Mouse (Mus musculus): ENCODE results near the gene Plppr5. TPM values are rescaled to one million over a fixed set of nuclear protein-coding genes. Genes with fewer than 3 reads are reported as not detected.

The Plppr5 gene
- polyA plus RNA-seq, 1 experiment from 2014 or later, result 0.25 TPM

- ATAC-seq (replicated peaks; ENCODE audit: insufficient number of reproducible peaks, low FRiP score, low TSS enrichment, low read depth), result no peak
- DNase-seq (ENCODE audit: low spot score), result no peak
- no peak overlapping the region for H3K4me2 ChIP-seq (ENCODE audit: low read depth, low read length)
- no peaks in the 10 kb centered on the region for H3K4me1 ChIP-seq (ENCODE audit: control insufficient read depth, insufficient read depth, low read length)
- no peak overlapping the region for H3K27ac ChIP-seq (replicated peaks; ENCODE audit: low read depth, low read length)
- H3K27me3 ChIP-seq (ENCODE audit: control insufficient read depth, insufficient read depth, low read length), result no peaks in the 10 kb centered on the region
- H3K9me3 ChIP-seq (replicated peaks; ENCODE audit: control insufficient read depth, low read length), result no peaks in the 10 kb centered on the region
- no peaks in the 10 kb centered on the region for H3K36me3 ChIP-seq (replicated peaks; ENCODE audit: control insufficient read depth, insufficient read depth, low read depth, low read length)
- no peak overlapping the region for H3K9ac ChIP-seq (replicated peaks; ENCODE audit: low read length)
- H3K4me3 ChIP-seq (ENCODE audit: low read depth, low read length), result no peak overlapping the region
These were observed 134.2 kb downstream of the Plppr5 start for GRCm38 (mm10) chr3:117708788-117709187.

- no peak for ATAC-seq (replicated peaks; ENCODE audit: insufficient number of reproducible peaks, low FRiP score, low TSS enrichment, low read depth)
These were observed 142.1 kb downstream of the Plppr5 start for GRCm38 (mm10) chr3:117716534-117717280.

GRCm38 (mm10) chr3:117723390-117723789 is 148.8 kb downstream of the Plppr5 start:
- no peak overlapping the region for H3K4me2 ChIP-seq (ENCODE audit: low read depth, low read length)
- H3K36me3 ChIP-seq (replicated peaks; ENCODE audit: control insufficient read depth, insufficient read depth, low read depth, low read length), result no peaks in the 10 kb centered on the region
- ATAC-seq (replicated peaks; ENCODE audit: insufficient number of reproducible peaks, low FRiP score, low TSS enrichment, low read depth) (no peak), DNase-seq (ENCODE audit: low spot score) (no peak)
- no peak overlapping the region for H3K9ac ChIP-seq (replicated peaks; ENCODE audit: low read length)
- no peaks in the 10 kb centered on the region for H3K27me3 ChIP-seq (ENCODE audit: control insufficient read depth, insufficient read depth, low read length)
- no peaks in the 10 kb centered on the region for H3K4me1 ChIP-seq (ENCODE audit: control insufficient read depth, insufficient read depth, low read length)
- no peaks in the 10 kb centered on the region for H3K9me3 ChIP-seq (replicated peaks; ENCODE audit: control insufficient read depth, low read length)
- H3K27ac ChIP-seq (replicated peaks; ENCODE audit: low read depth, low read length), result no peak overlapping the region
- H3K4me3 ChIP-seq (ENCODE audit: low read depth, low read length), result no peak overlapping the region

More at GRCm38 (mm10) chr3:117716534-117717280, 142.1 kb downstream of the Plppr5 start:
- no peaks in the 10 kb centered on the region for H3K4me1 ChIP-seq (ENCODE audit: control insufficient read depth, insufficient read depth, low read length)
- no peak overlapping the region for H3K4me3 ChIP-seq (ENCODE audit: low read depth, low read length)
- no peak for DNase-seq (ENCODE audit: low spot score)
- H3K36me3 ChIP-seq (replicated peaks; ENCODE audit: control insufficient read depth, insufficient read depth, low read depth, low read length), result no peaks in the 10 kb centered on the region
- no peak overlapping the region for H3K4me2 ChIP-seq (ENCODE audit: low read depth, low read length)
- H3K9ac ChIP-seq (replicated peaks; ENCODE audit: low read length), result no peak overlapping the region
- H3K27me3 ChIP-seq (ENCODE audit: control insufficient read depth, insufficient read depth, low read length), result no peaks in the 10 kb centered on the region
- H3K9me3 ChIP-seq (replicated peaks; ENCODE audit: control insufficient read depth, low read length), result no peaks in the 10 kb centered on the region
- H3K27ac ChIP-seq (replicated peaks; ENCODE audit: low read depth, low read length), result no peak overlapping the region
- 83% methylated on average over 3 of the region's 3 CpGs for WGBS

GRCm38 (mm10) chr3:117724521-117724920 is 149.9 kb downstream of the Plppr5 start:
- WGBS, result 74% methylated on average over 5 of the region's 5 CpGs

DNA sequence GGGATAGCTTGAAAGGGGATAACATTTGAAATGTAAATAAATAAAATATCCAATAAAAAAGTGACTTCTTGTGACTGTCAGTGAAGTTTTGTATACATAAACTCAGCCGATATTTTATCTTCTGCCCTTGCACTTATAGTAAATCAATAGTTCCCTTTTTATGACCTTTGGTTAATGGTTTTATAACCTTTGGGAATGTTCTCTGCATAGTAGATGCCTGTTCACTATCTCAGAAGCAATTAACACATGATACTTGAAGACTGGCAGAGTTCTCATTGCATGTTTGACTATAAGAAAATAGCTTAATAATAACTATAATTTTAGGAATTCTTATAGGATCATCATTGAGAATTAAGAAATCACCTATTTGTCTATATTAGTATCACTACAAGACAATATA is 150.9 kb downstream of the Plppr5 start:
- WGBS, result 91% methylated on average over 1 of the region's 1 CpGs
- no peak for DNase-seq (ENCODE audit: low spot score)
- Histone ChIP-seq H3K4me1 (ENCODE audit: control insufficient read depth, insufficient read depth, low read length) (no peaks in the 10 kb centered on the region), H3K27ac (replicated peaks; ENCODE audit: low read depth, low read length) (no peak overlapping the region), H3K9ac (replicated peaks; ENCODE audit: low read length) (no peak overlapping the region), H3K36me3 (replicated peaks; ENCODE audit: control insufficient read depth, insufficient read depth, low read depth, low read length) (no peaks in the 10 kb centered on the region), H3K27me3 (ENCODE audit: control insufficient read depth, insufficient read depth, low read length) (no peaks in the 10 kb centered on the region), H3K4me3 (ENCODE audit: low read depth, low read length) (no peak overlapping the region), H3K9me3 (replicated peaks; ENCODE audit: control insufficient read depth, low read length) (no peaks in the 10 kb centered on the region), H3K4me2 (ENCODE audit: low read depth, low read length) (no peak overlapping the region)
- ATAC-seq (replicated peaks; ENCODE audit: insufficient number of reproducible peaks, low FRiP score, low TSS enrichment, low read depth), result no peak

More at GRCm38 (mm10) chr3:117724521-117724920, 149.9 kb downstream of the Plppr5 start:
- no peaks in the 10 kb centered on the region for H3K4me1 ChIP-seq (ENCODE audit: control insufficient read depth, insufficient read depth, low read length)
- H3K9me3 ChIP-seq (replicated peaks; ENCODE audit: control insufficient read depth, low read length), result no peaks in the 10 kb centered on the region
- ATAC-seq (replicated peaks; ENCODE audit: insufficient number of reproducible peaks, low FRiP score, low TSS enrichment, low read depth) (no peak), DNase-seq (ENCODE audit: low spot score) (no peak)
- H3K27ac ChIP-seq (replicated peaks; ENCODE audit: low read depth, low read length), result no peak overlapping the region
- no peak overlapping the region for H3K4me3 ChIP-seq (ENCODE audit: low read depth, low read length)
- H3K9ac ChIP-seq (replicated peaks; ENCODE audit: low read length), result no peak overlapping the region
- no peaks in the 10 kb centered on the region for H3K27me3 ChIP-seq (ENCODE audit: control insufficient read depth, insufficient read depth, low read length)
- H3K4me2 ChIP-seq (ENCODE audit: low read depth, low read length), result no peak overlapping the region
- no peaks in the 10 kb centered on the region for H3K36me3 ChIP-seq (replicated peaks; ENCODE audit: control insufficient read depth, insufficient read depth, low read depth, low read length)

GRCm38 (mm10) chr3:117728136-117728535 is 153.5 kb downstream of the Plppr5 start:
- ATAC-seq (replicated peaks; ENCODE audit: insufficient number of reproducible peaks, low FRiP score, low TSS enrichment, low read depth), result no peak
- H3K4me3 ChIP-seq (ENCODE audit: low read depth, low read length), result no peak overlapping the region
- WGBS, result 43% methylated on average over 1 of the region's 1 CpGs
- no peak overlapping the region for H3K9ac ChIP-seq (replicated peaks; ENCODE audit: low read length)
- H3K27ac ChIP-seq (replicated peaks; ENCODE audit: low read depth, low read length), result no peak overlapping the region
- no peaks in the 10 kb centered on the region for H3K27me3 ChIP-seq (ENCODE audit: control insufficient read depth, insufficient read depth, low read length)
- H3K9me3 ChIP-seq (replicated peaks; ENCODE audit: control insufficient read depth, low read length), result no peaks in the 10 kb centered on the region
- no peak overlapping the region for H3K4me2 ChIP-seq (ENCODE audit: low read depth, low read length)
- no peaks in the 10 kb centered on the region for H3K36me3 ChIP-seq (replicated peaks; ENCODE audit: control insufficient read depth, insufficient read depth, low read depth, low read length)
- peak; percentile 33 for DNase-seq (ENCODE audit: low spot score)
- no peaks in the 10 kb centered on the region for H3K4me1 ChIP-seq (ENCODE audit: control insufficient read depth, insufficient read depth, low read length)

DNA sequence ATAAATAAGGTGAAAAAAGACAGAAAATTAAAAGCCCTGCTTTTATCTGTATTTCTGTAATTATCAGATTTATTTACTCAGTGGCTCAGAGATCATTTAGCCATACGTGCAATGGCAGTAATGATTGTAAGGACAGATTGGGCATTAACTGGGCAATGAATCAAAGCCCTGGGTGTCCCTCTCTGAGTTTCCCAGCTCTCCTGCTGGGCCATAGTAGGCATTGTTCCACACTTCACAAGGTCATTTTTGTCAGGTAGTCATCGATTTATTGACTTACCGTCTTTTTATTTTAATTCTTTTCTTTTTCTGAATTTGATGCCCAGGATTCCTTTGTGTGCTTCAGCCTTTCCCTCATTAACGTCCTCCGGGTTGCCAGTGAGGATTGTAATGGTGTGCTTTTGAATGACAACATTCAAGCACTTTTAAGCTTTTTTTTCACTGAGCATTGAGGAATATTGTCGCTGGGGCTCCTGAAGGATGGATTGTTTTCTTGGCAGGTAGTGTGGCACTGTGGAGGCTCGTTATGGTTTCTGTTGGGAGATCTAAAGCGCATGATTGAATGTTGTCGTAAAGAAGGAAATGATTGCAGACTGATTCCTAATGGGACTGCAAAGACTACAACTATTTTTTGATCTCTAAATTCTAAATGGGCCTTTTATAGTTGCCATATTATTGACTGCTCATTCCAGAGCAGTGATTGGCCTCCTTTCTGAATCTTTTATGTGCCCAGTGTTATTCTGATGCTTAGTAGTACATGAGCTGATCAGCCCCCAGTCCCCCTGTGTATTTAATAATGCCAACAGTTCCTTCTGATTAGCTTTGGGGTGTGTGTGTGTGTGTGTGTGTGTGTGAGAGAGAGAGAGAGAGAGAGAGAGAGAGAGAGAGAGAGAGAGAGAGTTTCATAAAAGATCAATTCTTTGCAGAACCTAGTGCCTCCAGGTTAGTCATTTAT is 154.8 kb downstream of the Plppr5 start:
- H3K4me3 ChIP-seq (ENCODE audit: low read depth, low read length), result no peak overlapping the region
- no peak overlapping the region for H3K9ac ChIP-seq (replicated peaks; ENCODE audit: low read length)
- H3K4me1 ChIP-seq (ENCODE audit: control insufficient read depth, insufficient read depth, low read length), result no peaks in the 10 kb centered on the region
- H3K9me3 ChIP-seq (replicated peaks; ENCODE audit: control insufficient read depth, low read length), result no peaks in the 10 kb centered on the region
- no peak overlapping the region for H3K27ac ChIP-seq (replicated peaks; ENCODE audit: low read depth, low read length)
- H3K27me3 ChIP-seq (ENCODE audit: control insufficient read depth, insufficient read depth, low read length), result no peaks in the 10 kb centered on the region
- no peak overlapping the region for H3K4me2 ChIP-seq (ENCODE audit: low read depth, low read length)
- no peaks in the 10 kb centered on the region for H3K36me3 ChIP-seq (replicated peaks; ENCODE audit: control insufficient read depth, insufficient read depth, low read depth, low read length)
- DNase-seq (ENCODE audit: low spot score) (no peak), ATAC-seq (replicated peaks; ENCODE audit: insufficient number of reproducible peaks, low FRiP score, low TSS enrichment, low read depth) (no peak)
- WGBS, result 68% methylated on average over 9 of the region's 9 CpGs

DNA sequence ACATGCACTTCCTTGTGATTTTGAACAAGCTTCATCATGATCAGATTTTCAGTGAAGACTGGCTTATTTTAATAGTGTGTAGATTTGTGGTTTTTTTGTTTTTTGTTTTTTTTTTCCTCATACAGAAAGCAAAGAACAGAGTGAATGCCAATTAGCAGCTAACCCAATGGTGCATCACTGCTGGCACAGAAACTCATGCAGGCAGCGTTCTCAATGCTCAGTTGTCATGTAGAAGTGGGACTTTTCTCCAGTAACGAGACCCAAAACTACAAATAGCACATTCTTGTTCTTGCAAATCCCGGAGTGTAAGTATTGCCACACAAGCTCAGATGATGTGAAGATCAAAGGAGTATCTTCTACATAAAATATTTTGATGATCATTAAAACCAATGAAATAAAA is 156.9 kb downstream of the Plppr5 start:
- 72% methylated on average over 3 of the region's 3 CpGs for WGBS
- no peak overlapping the region for H3K27ac ChIP-seq (replicated peaks; ENCODE audit: low read depth, low read length)
- H3K9me3 ChIP-seq (replicated peaks; ENCODE audit: control insufficient read depth, low read length), result no peaks in the 10 kb centered on the region
- DNase-seq (ENCODE audit: low spot score), result no peak
- H3K9ac ChIP-seq (replicated peaks; ENCODE audit: low read length), result no peak overlapping the region
- no peaks in the 10 kb centered on the region for H3K36me3 ChIP-seq (replicated peaks; ENCODE audit: control insufficient read depth, insufficient read depth, low read depth, low read length)
- no peaks in the 10 kb centered on the region for H3K27me3 ChIP-seq (ENCODE audit: control insufficient read depth, insufficient read depth, low read length)
- no peaks in the 10 kb centered on the region for H3K4me1 ChIP-seq (ENCODE audit: control insufficient read depth, insufficient read depth, low read length)
- no peak overlapping the region for H3K4me3 ChIP-seq (ENCODE audit: low read depth, low read length)
- ATAC-seq (replicated peaks; ENCODE audit: insufficient number of reproducible peaks, low FRiP score, low TSS enrichment, low read depth), result no peak
- H3K4me2 ChIP-seq (ENCODE audit: low read depth, low read length), result no peak overlapping the region
